Mouse (Mus musculus) erythroblast, embryonic 14.5 days (primary cell): Measurements from ENCODE around the gene Zfp229.

Source experiments
- GATA1 ChIP-seq: IDR thresholded peaks from 2 replicates; pipeline ENCODE4 v1.6.1; 2012; ENCODE audit warnings: low read length, inconsistent platforms, mixed read lengths
- TAL1 ChIP-seq: IDR thresholded peaks from 3 replicates; pipeline ENCODE4 v1.6.1; 2012; ENCODE audit warnings: low read length, inconsistent platforms, mixed read lengths

DNA sequence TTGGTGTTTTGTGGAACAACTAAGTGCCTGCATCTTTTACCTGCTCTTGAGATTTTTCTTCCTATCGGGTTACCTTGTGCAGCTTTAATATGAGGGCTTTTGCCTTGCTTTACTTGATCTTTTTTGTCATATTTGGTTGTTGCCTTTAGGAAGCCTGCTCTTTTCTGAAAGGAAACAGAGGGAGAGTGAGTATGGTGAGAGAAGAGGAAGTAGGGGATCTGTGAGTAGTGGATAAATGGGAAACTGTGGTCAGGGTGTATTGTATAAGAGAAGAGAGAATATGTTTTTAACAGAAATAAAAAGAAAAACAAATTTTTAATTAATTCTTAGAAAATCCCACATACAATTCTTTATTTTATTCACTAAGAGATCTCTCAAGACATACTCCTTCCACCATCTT, 27.2 kb upstream of the Zfp229 start:
- TF ChIP-seq GATA1, result no peak
- no peak for TF ChIP-seq TAL1
